Mouse (Mus musculus) forelimb bud, embryonic 11.5 days (tissue): ENCODE results near the gene Srpx2.

Experiments used
- DNase-seq: peaks from one replicate; pipeline ENCODE4 v3.0.0-alpha.2; 2012; ENCODE audit warnings: low read depth, low spot score

Gene Srpx2

GRCm38 (mm10) chrX:133908261-133908660, at the start of gene Srpx2:
Gene Srpx2, plus strand, starts transcription at chrX:133908426.
- DNase-seq, result no peak

GRCm38 (mm10) chrX:133869743-133870142, 38.5 kb upstream of the Srpx2 start:
- DNase-seq, result no peak

- DNase-seq, result no peak
These were observed 20.9 kb upstream of the Srpx2 start for GRCm38 (mm10) chrX:133887308-133887707.

GRCm38 (mm10) chrX:133888111-133888510, 20.1 kb upstream of the Srpx2 start:
- DNase-seq, result no peak

GRCm38 (mm10) chrX:133898014-133898542, 10.1 kb upstream of the Srpx2 start, which contains the start of gene Tspan6:
Gene Tspan6, minus strand, starts transcription at chrX:133898429.
- DNase-seq, result peak; percentile 91

GRCm38 (mm10) chrX:133911397-133912103, 3.3 kb downstream of the Srpx2 start:
- DNase-seq, result no peak

- no peak for DNase-seq
These were observed 4.8 kb downstream of the Srpx2 start for GRCm38 (mm10) chrX:133913006-133913405.

- DNase-seq, result no peak
These were observed 6.0 kb downstream of the Srpx2 start for GRCm38 (mm10) chrX:133914219-133914618.

GRCm38 (mm10) chrX:133921187-133921586, 13.0 kb downstream of the Srpx2 start:
- DNase-seq, result no peak

- DNase-seq, result no peak
These were observed 18.5 kb downstream of the Srpx2 start for GRCm38 (mm10) chrX:133926760-133927159.

- peak; percentile 32 for DNase-seq
These were observed 23.2 kb downstream of the Srpx2 start for GRCm38 (mm10) chrX:133931302-133932013.

- DNase-seq, result no peak
These were observed 28.5 kb downstream of the Srpx2 start for GRCm38 (mm10) chrX:133936605-133937225.

GRCm38 (mm10) chrX:133939561-133939960, 31.3 kb downstream of the Srpx2 start:
- DNase-seq, result no peak

GRCm38 (mm10) chrX:133947427-133947826, 39.2 kb downstream of the Srpx2 start:
- DNase-seq, result peak; percentile 67

- no peak for DNase-seq
These were observed 46.4 kb downstream of the Srpx2 start for GRCm38 (mm10) chrX:133954661-133955060.

GRCm38 (mm10) chrX:133960617-133961016, 52.4 kb downstream of the Srpx2 start:
- DNase-seq, result no peak

GRCm38 (mm10) chrX:133964615-133965014, 56.4 kb downstream of the Srpx2 start:
- DNase-seq, result no peak

GRCm38 (mm10) chrX:133981231-133982002, 73.2 kb downstream of the Srpx2 start, which contains the start of gene Sytl4:
Gene Sytl4, minus strand, starts transcription at chrX:133981812.
- peak; percentile 13 for DNase-seq
